Mouse (Mus musculus): ENCODE results near the gene Glyctk. TPM values are rescaled to one million over a fixed set of nuclear protein-coding genes. Genes with fewer than 3 reads are reported as not detected.

Gene Glyctk
- polyA plus RNA-seq, 1 experiment = 17.6 TPM

- Histone ChIP-seq H3K36me3 (ENCODE audit: control insufficient read depth, insufficient read depth, low read length) (no peaks in the 10 kb centered on the region), H3K4me3 (ENCODE audit: control insufficient read depth, low read depth, low read length) (peak within 1 kb of the TSS; percentile 74), H3K27me3 (ENCODE audit: control insufficient read depth, insufficient read depth, low read length) (no peaks in the 10 kb centered on the region), H3K27ac (ENCODE audit: control insufficient read depth, insufficient read depth, low read depth, low read length) (peak within 1 kb of the TSS; percentile 65), H3K4me1 (ENCODE audit: control insufficient read depth, insufficient read depth, low read length) (peaks cover 29% of the 10 kb centered on the region)
- TF ChIP-seq POLR2A (IDR thresholded peaks at IDR 0.05; ENCODE audit: control insufficient read depth, low read depth, low read length) = no peak; the same call in 1 of the 2 replicates
- TF ChIP-seq CTCF (IDR thresholded peaks at IDR 0.05; ENCODE audit: control insufficient read depth, insufficient read depth, insufficient replicate concordance, low read depth, low read length) = no peak
These were observed 41.8 kb upstream of the Glyctk start, which contains the start of gene Ppm1m for GRCm38 (mm10) chr9:106199535-106200272. Gene Ppm1m, minus strand, starts transcription at chr9:106199746.

GRCm38 (mm10) chr9:106198962-106199458 is 41.1 kb upstream of the Glyctk start:
- Histone ChIP-seq H3K4me3 (ENCODE audit: control insufficient read depth, low read depth, low read length) (peak overlapping the region; percentile 74), H3K27ac (ENCODE audit: control insufficient read depth, insufficient read depth, low read depth, low read length) (peak overlapping the region; percentile 65; the same call in 1 of the 2 replicates), H3K4me1 (ENCODE audit: control insufficient read depth, insufficient read depth, low read length) (peaks cover 29% of the 10 kb centered on the region), H3K36me3 (ENCODE audit: control insufficient read depth, insufficient read depth, low read length) (no peaks in the 10 kb centered on the region), H3K27me3 (ENCODE audit: control insufficient read depth, insufficient read depth, low read length) (no peaks in the 10 kb centered on the region)
- no peak for TF ChIP-seq CTCF (IDR thresholded peaks at IDR 0.05; ENCODE audit: control insufficient read depth, insufficient read depth, insufficient replicate concordance, low read depth, low read length)
- peak; percentile 17; the same call in 1 of the 2 replicates for TF ChIP-seq POLR2A (IDR thresholded peaks at IDR 0.05; ENCODE audit: control insufficient read depth, low read depth, low read length)

GRCm38 (mm10) chr9:106197732-106198131 is 39.8 kb upstream of the Glyctk start:
- TF ChIP-seq POLR2A (IDR thresholded peaks at IDR 0.05; ENCODE audit: control insufficient read depth, low read depth, low read length) (no peak), CTCF (IDR thresholded peaks at IDR 0.05; ENCODE audit: control insufficient read depth, insufficient read depth, insufficient replicate concordance, low read depth, low read length) (no peak)

GRCm38 (mm10) chr9:106197081-106197713 is 39.3 kb upstream of the Glyctk start:
- TF ChIP-seq POLR2A (IDR thresholded peaks at IDR 0.05; ENCODE audit: control insufficient read depth, low read depth, low read length) (no peak), CTCF (IDR thresholded peaks at IDR 0.05; ENCODE audit: control insufficient read depth, insufficient read depth, insufficient replicate concordance, low read depth, low read length) (no peak)
- Histone ChIP-seq H3K27me3 (ENCODE audit: control insufficient read depth, insufficient read depth, low read length) (no peaks in the 10 kb centered on the region), H3K4me3 (ENCODE audit: control insufficient read depth, low read depth, low read length) (no peak overlapping the region)

More at GRCm38 (mm10) chr9:106197732-106198131, 39.8 kb upstream of the Glyctk start:
- no peak overlapping the region for H3K4me3 ChIP-seq (ENCODE audit: control insufficient read depth, low read depth, low read length)
- H3K4me1 ChIP-seq (ENCODE audit: control insufficient read depth, insufficient read depth, low read length) = peaks cover 27% of the 10 kb centered on the region
- H3K27me3 ChIP-seq (ENCODE audit: control insufficient read depth, insufficient read depth, low read length) = no peaks in the 10 kb centered on the region
- no peak overlapping the region for H3K27ac ChIP-seq (ENCODE audit: control insufficient read depth, insufficient read depth, low read depth, low read length)
- H3K36me3 ChIP-seq (ENCODE audit: control insufficient read depth, insufficient read depth, low read length) = no peaks in the 10 kb centered on the region

GRCm38 (mm10) chr9:106195693-106196092 is 37.8 kb upstream of the Glyctk start:
- Histone ChIP-seq H3K27me3 (ENCODE audit: control insufficient read depth, insufficient read depth, low read length) (no peaks in the 10 kb centered on the region), H3K36me3 (ENCODE audit: control insufficient read depth, insufficient read depth, low read length) (no peaks in the 10 kb centered on the region; the same call in 1 of the 2 replicates), H3K4me3 (ENCODE audit: control insufficient read depth, low read depth, low read length) (no peak overlapping the region), H3K4me1 (ENCODE audit: control insufficient read depth, insufficient read depth, low read length) (peaks cover 27% of the 10 kb centered on the region), H3K27ac (ENCODE audit: control insufficient read depth, insufficient read depth, low read depth, low read length) (no peak overlapping the region)
- TF ChIP-seq CTCF (IDR thresholded peaks at IDR 0.05; ENCODE audit: control insufficient read depth, insufficient read depth, insufficient replicate concordance, low read depth, low read length) = no peak
- no peak for TF ChIP-seq POLR2A (IDR thresholded peaks at IDR 0.05; ENCODE audit: control insufficient read depth, low read depth, low read length)

More at GRCm38 (mm10) chr9:106197081-106197713, 39.3 kb upstream of the Glyctk start:
- Histone ChIP-seq H3K27ac (ENCODE audit: control insufficient read depth, insufficient read depth, low read depth, low read length) (no peak overlapping the region), H3K4me1 (ENCODE audit: control insufficient read depth, insufficient read depth, low read length) (peaks cover 27% of the 10 kb centered on the region), H3K36me3 (ENCODE audit: control insufficient read depth, insufficient read depth, low read length) (no peaks in the 10 kb centered on the region)

GRCm38 (mm10) chr9:106193930-106194807 is 36.2 kb upstream of the Glyctk start:
- no peak for TF ChIP-seq POLR2A (IDR thresholded peaks at IDR 0.05; ENCODE audit: control insufficient read depth, low read depth, low read length)
- TF ChIP-seq CTCF (IDR thresholded peaks at IDR 0.05; ENCODE audit: control insufficient read depth, insufficient read depth, insufficient replicate concordance, low read depth, low read length) = no peak
- H3K27me3 ChIP-seq (ENCODE audit: control insufficient read depth, insufficient read depth, low read length) = no peaks in the 10 kb centered on the region
- peaks cover 17% of the 10 kb centered on the region for H3K4me1 ChIP-seq (ENCODE audit: control insufficient read depth, insufficient read depth, low read length)
- H3K27ac ChIP-seq (ENCODE audit: control insufficient read depth, insufficient read depth, low read depth, low read length) = peak overlapping the region; percentile 66
- no peaks in the 10 kb centered on the region; the same call in 1 of the 2 replicates for H3K36me3 ChIP-seq (ENCODE audit: control insufficient read depth, insufficient read depth, low read length)
- H3K4me3 ChIP-seq (ENCODE audit: control insufficient read depth, low read depth, low read length) = no peak overlapping the region
